Mouse (Mus musculus) gastrocnemius, postnatal 25 days (tissue): ENCODE measurements around the gene Tmem40. TPM values are rescaled to one million over a fixed set of nuclear protein-coding genes. Genes with fewer than 3 reads are reported as not detected.

Experiments used
- DNase-seq: peaks from one replicate; pipeline ENCODE4 v3.0.0; 2022
- total RNA-seq, 2 experiments: library from RNA; stranded (reverse); gene quantifications; 1 replicate in 1 of 2; 2 replicates in 1 of 2; pipeline ENCODE4 v1.2.3; 2021

Tmem40 gene
- total RNA-seq, 2 experiments from 2014 or later = 0.35 to 0.43 TPM

- DNase-seq = no peak
Measured at GRCm38 (mm10) chr6:115770059-115770670, 8.0 kb upstream of the Tmem40 start.

- no peak for DNase-seq
Measured at GRCm38 (mm10) chr6:115768207-115768606, 6.0 kb upstream of the Tmem40 start.

- no peak for DNase-seq
Measured at GRCm38 (mm10) chr6:115767357-115767756, 5.1 kb upstream of the Tmem40 start.

- DNase-seq = peak; percentile 49
Measured at GRCm38 (mm10) chr6:115764179-115764578, 2.0 kb upstream of the Tmem40 start.

GRCm38 (mm10) chr6:115760982-115761381, 1.2 kb downstream of the Tmem40 start:
- no peak for DNase-seq

- DNase-seq = no peak
Measured at GRCm38 (mm10) chr6:115760137-115760536, 2.1 kb downstream of the Tmem40 start.

GRCm38 (mm10) chr6:115759461-115759860, 2.7 kb downstream of the Tmem40 start:
- DNase-seq = no peak

- DNase-seq = no peak
Measured at GRCm38 (mm10) chr6:115758981-115759435, 3.2 kb downstream of the Tmem40 start.

GRCm38 (mm10) chr6:115755536-115755935, 6.7 kb downstream of the Tmem40 start:
- no peak for DNase-seq

GRCm38 (mm10) chr6:115746326-115746725, 15.9 kb downstream of the Tmem40 start:
- DNase-seq = no peak

- no peak for DNase-seq
Measured at GRCm38 (mm10) chr6:115743569-115743968, 18.6 kb downstream of the Tmem40 start.

- no peak for DNase-seq
Measured at GRCm38 (mm10) chr6:115739056-115739455, 23.2 kb downstream of the Tmem40 start.

- DNase-seq = no peak
Measured at GRCm38 (mm10) chr6:115734909-115735308, 27.3 kb downstream of the Tmem40 start.

- no peak for DNase-seq
Measured at GRCm38 (mm10) chr6:115732341-115732928, 29.8 kb downstream of the Tmem40 start.

GRCm38 (mm10) chr6:115730560-115731342, 31.5 kb downstream of the Tmem40 start:
- DNase-seq = no peak

GRCm38 (mm10) chr6:115727570-115727969, 34.6 kb downstream of the Tmem40 start:
- no peak for DNase-seq

- DNase-seq = no peak
Measured at GRCm38 (mm10) chr6:115727108-115727507, 35.1 kb downstream of the Tmem40 start.

GRCm38 (mm10) chr6:115722246-115722645, 40.0 kb downstream of the Tmem40 start:
- no peak for DNase-seq

GRCm38 (mm10) chr6:115717715-115718558, 44.3 kb downstream of the Tmem40 start:
- peak; percentile 74 for DNase-seq

- peak; percentile 74 for DNase-seq
Measured at GRCm38 (mm10) chr6:115717101-115717652, 45.0 kb downstream of the Tmem40 start.

- no peak for DNase-seq
Measured at GRCm38 (mm10) chr6:115711261-115711660, 50.9 kb downstream of the Tmem40 start.

GRCm38 (mm10) chr6:115702901-115703300, 59.3 kb downstream of the Tmem40 start:
- no peak for DNase-seq
